Mouse (Mus musculus): Measurements from ENCODE around the gene Fhit. TPM values are rescaled to one million over a fixed set of nuclear protein-coding genes. Genes with fewer than 3 reads are reported as not detected.

Fhit gene
- polyA plus RNA-seq, 1 experiment from 2014 or later, result 1.9 TPM

DNA sequence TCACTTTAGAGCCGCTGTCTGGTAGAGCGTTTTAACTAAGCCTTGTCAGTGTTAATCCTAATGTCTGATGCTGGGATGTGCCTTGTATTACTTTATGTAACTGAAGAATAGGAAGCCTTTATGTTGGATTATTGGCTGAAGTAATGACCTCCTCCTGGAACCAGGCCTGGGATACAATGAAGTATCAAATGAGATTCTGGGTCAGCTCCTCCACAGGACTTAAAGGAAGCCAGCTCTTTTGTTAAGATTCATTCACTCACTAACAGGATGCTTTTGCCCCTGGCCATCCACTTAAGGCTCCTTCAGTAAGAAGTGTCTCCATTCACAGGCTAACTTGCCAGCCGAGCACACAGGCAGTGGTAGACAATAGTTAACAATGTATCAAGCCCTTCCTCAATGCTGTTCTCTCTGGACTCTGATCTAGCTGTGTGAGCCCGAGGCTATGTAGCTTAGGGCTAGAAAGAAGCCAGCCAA, 1466.6 kb downstream of the Fhit start:
- Histone ChIP-seq H3K4me3 (ENCODE audit: low read depth, low read length) (no peak overlapping the region), H3K4me1 (ENCODE audit: control insufficient read depth, low read depth, low read length) (no peaks in the 10 kb centered on the region)
- WGBS (ENCODE audit: insufficient replicate concordance), result 58% methylated on average over 4 of the region's 4 CpGs

DNA sequence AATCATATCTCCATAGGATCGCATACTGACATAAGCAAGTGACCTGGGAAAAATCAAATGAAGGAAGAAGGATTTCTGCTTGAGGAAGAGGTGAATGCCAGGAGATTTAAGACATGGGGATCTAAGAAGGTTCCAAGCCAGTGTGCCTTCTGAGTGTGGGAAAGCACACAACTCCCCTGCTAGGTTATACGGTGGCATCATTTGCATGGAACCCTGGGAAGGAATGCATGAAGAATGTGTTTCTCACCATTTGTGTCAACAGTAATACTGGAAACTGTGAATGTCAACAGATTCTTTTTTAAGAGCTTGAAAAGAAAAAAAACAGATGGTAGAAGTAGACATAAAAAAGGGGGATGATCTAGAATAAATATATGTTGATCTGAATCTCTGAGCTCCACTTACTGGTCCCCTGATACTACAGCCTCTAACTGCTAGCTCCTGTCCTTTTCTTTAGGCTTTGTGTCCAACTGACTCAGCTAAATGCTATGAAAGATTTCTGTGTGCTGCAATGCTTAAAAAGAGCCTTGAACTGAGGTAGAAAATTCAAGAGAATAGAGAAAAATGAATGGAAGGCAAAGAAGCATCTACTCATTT, 1473.1 kb downstream of the Fhit start:
- no peak overlapping the region for H3K9ac ChIP-seq (ENCODE audit: low read depth, low read length)
- no peak overlapping the region for H3K27ac ChIP-seq (ENCODE audit: low read length)
- no peak overlapping the region for H3K4me2 ChIP-seq (ENCODE audit: low read depth, low read length)
- H3K4me3 ChIP-seq (ENCODE audit: low read depth, low read length), result no peak overlapping the region
- no peaks in the 10 kb centered on the region for H3K9me3 ChIP-seq (replicated peaks; ENCODE audit: control insufficient read depth, low read length)
- H3K27me3 ChIP-seq (ENCODE audit: control insufficient read depth, insufficient read depth, low read depth, low read length), result no peaks in the 10 kb centered on the region
- H3K36me3 ChIP-seq (ENCODE audit: control insufficient read depth, insufficient read depth), result no peaks in the 10 kb centered on the region
- no peak for ATAC-seq (ENCODE audit: low read depth)
- no peaks in the 10 kb centered on the region for H3K4me1 ChIP-seq (ENCODE audit: control insufficient read depth, low read depth, low read length)
- 74% methylated on average over 2 of the region's 2 CpGs for WGBS (ENCODE audit: insufficient replicate concordance)

More for the DNA sequence above, 1466.6 kb downstream of the Fhit start:
- no peaks in the 10 kb centered on the region for H3K36me3 ChIP-seq (ENCODE audit: control insufficient read depth, insufficient read depth)
- ATAC-seq (ENCODE audit: low read depth), result no peak
- H3K27me3 ChIP-seq (ENCODE audit: control insufficient read depth, insufficient read depth, low read depth, low read length), result no peaks in the 10 kb centered on the region
- no peak overlapping the region for H3K27ac ChIP-seq (ENCODE audit: low read length)
- H3K9me3 ChIP-seq (replicated peaks; ENCODE audit: control insufficient read depth, low read length), result no peaks in the 10 kb centered on the region
- H3K4me2 ChIP-seq (ENCODE audit: low read depth, low read length), result no peak overlapping the region
- no peak overlapping the region for H3K9ac ChIP-seq (ENCODE audit: low read depth, low read length)

DNA sequence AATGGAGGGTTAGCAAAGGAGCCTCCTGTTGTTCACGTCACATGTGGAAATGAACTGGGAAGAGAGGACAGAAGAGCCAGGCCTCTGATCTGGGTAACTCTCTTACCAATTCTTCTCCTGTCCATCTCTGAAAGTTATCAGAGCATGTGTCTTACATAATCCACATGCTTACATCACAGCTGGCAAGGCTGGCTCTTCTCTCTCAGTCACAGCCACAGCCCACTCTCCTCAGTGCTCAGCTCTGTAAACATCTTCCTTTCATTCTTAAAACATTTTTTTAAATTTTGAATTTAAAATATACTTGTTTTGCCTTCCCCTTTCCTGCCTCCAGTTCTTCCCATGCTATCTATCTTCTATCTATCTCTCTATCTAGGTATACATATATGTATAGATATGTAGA, 1477.5 kb downstream of the Fhit start:
- H3K4me1 ChIP-seq (ENCODE audit: control insufficient read depth, low read depth, low read length), result no peaks in the 10 kb centered on the region
- no peak overlapping the region for H3K9ac ChIP-seq (ENCODE audit: low read depth, low read length)
- no peaks in the 10 kb centered on the region for H3K36me3 ChIP-seq (ENCODE audit: control insufficient read depth, insufficient read depth)
- no peaks in the 10 kb centered on the region for H3K27me3 ChIP-seq (ENCODE audit: control insufficient read depth, insufficient read depth, low read depth, low read length)
- H3K4me3 ChIP-seq (ENCODE audit: low read depth, low read length), result no peak overlapping the region
- ATAC-seq (ENCODE audit: low read depth), result no peak
- no peaks in the 10 kb centered on the region for H3K9me3 ChIP-seq (replicated peaks; ENCODE audit: control insufficient read depth, low read length)
- H3K4me2 ChIP-seq (ENCODE audit: low read depth, low read length), result no peak overlapping the region
- no peak overlapping the region for H3K27ac ChIP-seq (ENCODE audit: low read length)
- WGBS (ENCODE audit: insufficient replicate concordance), result 80% methylated on average over 1 of the region's 1 CpGs

DNA sequence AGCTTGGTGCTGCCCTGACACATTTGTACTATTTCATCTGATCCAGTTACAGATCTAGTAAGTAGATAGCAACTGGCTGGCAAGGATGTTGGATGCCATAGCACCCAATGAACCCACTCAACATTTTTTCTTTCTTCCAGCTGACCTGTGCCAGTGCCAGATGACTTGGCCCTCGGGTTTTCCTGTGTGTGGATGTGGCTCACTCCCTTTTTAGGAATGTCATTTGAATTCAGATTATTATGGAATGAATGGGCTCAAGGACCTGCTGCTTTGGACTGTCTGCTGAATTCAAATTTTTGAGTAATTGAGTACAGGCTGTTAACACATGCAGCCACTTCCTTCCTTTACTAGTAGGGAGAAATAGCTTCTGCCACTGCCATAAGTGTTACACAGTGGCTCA, 1489.1 kb downstream of the Fhit start:
- 29% methylated on average over 1 of the region's 1 CpGs for WGBS (ENCODE audit: insufficient replicate concordance)
- ATAC-seq (ENCODE audit: low read depth), result no peak
- H3K4me1 ChIP-seq (ENCODE audit: control insufficient read depth, low read depth, low read length), result no peaks in the 10 kb centered on the region
- H3K9me3 ChIP-seq (replicated peaks; ENCODE audit: control insufficient read depth, low read length), result no peaks in the 10 kb centered on the region
- no peak overlapping the region for H3K27ac ChIP-seq (ENCODE audit: low read length)
- H3K4me3 ChIP-seq (ENCODE audit: low read depth, low read length), result no peak overlapping the region
- H3K9ac ChIP-seq (ENCODE audit: low read depth, low read length), result no peak overlapping the region
- no peaks in the 10 kb centered on the region for H3K27me3 ChIP-seq (ENCODE audit: control insufficient read depth, insufficient read depth, low read depth, low read length)
- H3K36me3 ChIP-seq (ENCODE audit: control insufficient read depth, insufficient read depth), result no peaks in the 10 kb centered on the region
- no peak overlapping the region for H3K4me2 ChIP-seq (ENCODE audit: low read depth, low read length)

DNA sequence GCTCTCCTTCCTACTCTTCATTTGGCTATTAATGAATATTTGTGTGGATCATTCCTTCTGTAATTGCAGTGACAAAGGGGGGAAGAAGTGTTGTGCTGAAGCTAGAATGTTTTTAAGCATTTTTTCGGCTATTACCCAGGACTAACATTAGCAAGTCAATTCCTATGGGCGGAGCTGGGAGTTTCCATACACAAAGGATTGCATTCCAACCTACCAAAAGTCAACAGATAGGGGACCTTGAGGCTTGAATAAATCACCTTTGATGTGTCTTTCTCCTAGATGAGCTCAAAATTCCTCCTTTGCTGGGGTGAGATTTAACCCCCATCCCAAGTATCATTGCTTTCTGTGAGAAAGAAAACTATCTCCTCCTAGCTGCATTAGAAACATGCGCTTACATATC, 1490.1 kb downstream of the Fhit start:
- no peak overlapping the region for H3K4me2 ChIP-seq (ENCODE audit: low read depth, low read length)
- no peak overlapping the region for H3K27ac ChIP-seq (ENCODE audit: low read length)
- H3K27me3 ChIP-seq (ENCODE audit: control insufficient read depth, insufficient read depth, low read depth, low read length), result no peaks in the 10 kb centered on the region
- no peaks in the 10 kb centered on the region for H3K36me3 ChIP-seq (ENCODE audit: control insufficient read depth, insufficient read depth)
- H3K9me3 ChIP-seq (replicated peaks; ENCODE audit: control insufficient read depth, low read length), result no peaks in the 10 kb centered on the region
- no peaks in the 10 kb centered on the region for H3K4me1 ChIP-seq (ENCODE audit: control insufficient read depth, low read depth, low read length)
- no peak overlapping the region for H3K9ac ChIP-seq (ENCODE audit: low read depth, low read length)
- WGBS (ENCODE audit: insufficient replicate concordance), result 48% methylated on average over 3 of the region's 3 CpGs
- no peak overlapping the region for H3K4me3 ChIP-seq (ENCODE audit: low read depth, low read length)
- ATAC-seq (ENCODE audit: low read depth), result no peak

DNA sequence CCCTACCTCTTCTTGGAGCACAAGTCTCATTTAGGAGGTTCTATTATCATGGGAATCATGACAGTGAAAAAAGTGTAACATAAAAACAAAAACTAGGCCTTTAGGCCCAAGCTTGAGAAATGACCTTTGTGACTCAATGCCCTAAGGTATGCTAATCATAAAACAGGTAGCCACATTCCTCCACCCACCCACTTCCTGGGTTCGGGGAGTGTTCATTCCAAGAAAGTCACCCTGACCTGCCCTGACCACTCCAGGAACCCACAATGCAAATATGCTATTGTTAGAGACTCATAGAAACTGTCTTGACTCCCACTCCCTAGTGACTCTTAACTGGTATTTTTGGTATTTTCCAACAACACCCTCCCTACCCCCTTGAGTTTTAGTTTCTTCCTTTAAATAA, 1492.1 kb downstream of the Fhit start:
- 56% methylated on average over 1 of the region's 1 CpGs for WGBS (ENCODE audit: insufficient replicate concordance)
- H3K4me2 ChIP-seq (ENCODE audit: low read depth, low read length), result no peak overlapping the region
- H3K9me3 ChIP-seq (replicated peaks; ENCODE audit: control insufficient read depth, low read length), result no peaks in the 10 kb centered on the region
- no peaks in the 10 kb centered on the region for H3K4me1 ChIP-seq (ENCODE audit: control insufficient read depth, low read depth, low read length)
- H3K9ac ChIP-seq (ENCODE audit: low read depth, low read length), result no peak overlapping the region
- no peak for ATAC-seq (ENCODE audit: low read depth)
- H3K27ac ChIP-seq (ENCODE audit: low read length), result no peak overlapping the region
- H3K36me3 ChIP-seq (ENCODE audit: control insufficient read depth, insufficient read depth), result no peaks in the 10 kb centered on the region
- H3K4me3 ChIP-seq (ENCODE audit: low read depth, low read length), result no peak overlapping the region
- no peaks in the 10 kb centered on the region for H3K27me3 ChIP-seq (ENCODE audit: control insufficient read depth, insufficient read depth, low read depth, low read length)

DNA sequence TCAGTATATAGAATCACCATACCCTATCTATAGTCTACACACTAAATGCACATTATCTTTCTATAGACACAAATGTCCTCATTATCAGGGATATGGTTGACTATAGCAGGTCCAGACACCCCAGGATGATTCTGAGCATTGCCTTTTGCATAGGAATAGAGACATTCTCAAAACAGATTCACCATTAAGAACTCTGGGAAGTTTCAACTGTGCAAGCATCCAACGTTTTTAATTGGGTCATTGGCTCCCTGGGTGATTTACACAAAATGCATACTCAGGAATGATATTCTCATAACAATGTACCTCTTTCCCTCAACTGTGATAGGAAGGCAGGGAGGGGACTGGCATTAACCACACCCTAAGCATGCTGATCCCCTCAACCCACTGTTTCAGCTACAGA, 1503.4 kb downstream of the Fhit start:
- H3K9ac ChIP-seq (ENCODE audit: low read depth, low read length), result no peak overlapping the region
- ATAC-seq (ENCODE audit: low read depth), result no peak
- 36% methylated on average over 1 of the region's 1 CpGs for WGBS (ENCODE audit: insufficient replicate concordance)

DNA sequence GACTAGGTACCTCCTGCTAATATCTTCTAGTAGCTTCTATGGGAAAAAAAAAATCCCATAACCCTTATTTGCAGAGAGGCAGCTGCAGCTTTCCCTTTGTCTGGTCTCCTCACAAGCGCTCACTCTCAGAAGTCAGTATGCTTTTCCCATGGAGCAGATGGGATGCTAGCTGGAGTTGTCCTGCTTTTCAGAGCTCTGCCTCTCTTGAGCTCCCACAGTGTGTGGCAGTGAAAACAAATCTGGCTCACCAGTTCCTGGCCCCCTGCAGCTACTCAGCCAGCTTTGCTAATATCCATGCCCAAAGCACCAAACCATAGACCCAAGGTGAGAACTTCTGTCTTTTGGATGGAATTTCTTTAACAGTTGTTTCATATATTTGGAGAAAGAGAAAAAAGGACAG, 1510.4 kb downstream of the Fhit start:
- Histone ChIP-seq H3K9me3 (replicated peaks; ENCODE audit: control insufficient read depth, low read length) (no peaks in the 10 kb centered on the region), H3K36me3 (ENCODE audit: control insufficient read depth, insufficient read depth) (no peaks in the 10 kb centered on the region), H3K4me3 (ENCODE audit: low read depth, low read length) (no peak overlapping the region), H3K4me2 (ENCODE audit: low read depth, low read length) (no peak overlapping the region), H3K27me3 (ENCODE audit: control insufficient read depth, insufficient read depth, low read depth, low read length) (no peaks in the 10 kb centered on the region), H3K4me1 (ENCODE audit: control insufficient read depth, low read depth, low read length) (no peaks in the 10 kb centered on the region), H3K9ac (ENCODE audit: low read depth, low read length) (no peak overlapping the region), H3K27ac (ENCODE audit: low read length) (no peak overlapping the region)
- ATAC-seq (ENCODE audit: low read depth), result no peak
- 74% methylated on average over 1 of the region's 1 CpGs for WGBS (ENCODE audit: insufficient replicate concordance)

More for the DNA sequence above, 1503.4 kb downstream of the Fhit start:
- H3K27me3 ChIP-seq (ENCODE audit: control insufficient read depth, insufficient read depth, low read depth, low read length), result no peaks in the 10 kb centered on the region
- no peaks in the 10 kb centered on the region for H3K36me3 ChIP-seq (ENCODE audit: control insufficient read depth, insufficient read depth)
- no peaks in the 10 kb centered on the region for H3K4me1 ChIP-seq (ENCODE audit: control insufficient read depth, low read depth, low read length)
- H3K4me3 ChIP-seq (ENCODE audit: low read depth, low read length), result no peak overlapping the region
- no peak overlapping the region for H3K4me2 ChIP-seq (ENCODE audit: low read depth, low read length)
- no peaks in the 10 kb centered on the region for H3K9me3 ChIP-seq (replicated peaks; ENCODE audit: control insufficient read depth, low read length)
- no peak overlapping the region for H3K27ac ChIP-seq (ENCODE audit: low read length)

DNA sequence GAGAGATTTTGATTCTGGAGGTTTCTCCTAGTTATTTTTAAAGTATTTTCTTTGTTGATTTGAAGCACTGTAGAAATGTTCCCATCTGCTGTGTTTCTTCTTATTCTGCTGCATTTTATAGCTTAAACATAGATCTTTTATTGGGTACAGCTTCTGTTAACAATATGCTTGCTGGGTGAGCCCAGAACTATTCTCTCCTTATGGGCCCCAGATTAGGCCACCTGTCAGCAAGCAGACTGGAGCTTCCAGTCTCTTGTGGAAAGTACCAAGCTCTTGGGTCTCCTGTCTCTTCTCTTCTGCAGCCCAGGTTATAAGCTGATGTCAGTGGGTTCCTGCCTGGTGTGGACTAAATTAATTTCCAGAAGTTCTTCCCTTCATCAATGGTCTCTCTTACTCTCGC, 1513.4 kb downstream of the Fhit start:
- H3K4me2 ChIP-seq (ENCODE audit: low read depth, low read length), result no peak overlapping the region
- H3K9ac ChIP-seq (ENCODE audit: low read depth, low read length), result no peak overlapping the region
- no peaks in the 10 kb centered on the region for H3K36me3 ChIP-seq (ENCODE audit: control insufficient read depth, insufficient read depth)
- H3K4me1 ChIP-seq (ENCODE audit: control insufficient read depth, low read depth, low read length), result no peaks in the 10 kb centered on the region
- WGBS (ENCODE audit: insufficient replicate concordance), result 68% methylated on average over 1 of the region's 1 CpGs
- no peak overlapping the region for H3K27ac ChIP-seq (ENCODE audit: low read length)
- H3K4me3 ChIP-seq (ENCODE audit: low read depth, low read length), result no peak overlapping the region
- H3K27me3 ChIP-seq (ENCODE audit: control insufficient read depth, insufficient read depth, low read depth, low read length), result no peaks in the 10 kb centered on the region
- H3K9me3 ChIP-seq (replicated peaks; ENCODE audit: control insufficient read depth, low read length), result no peaks in the 10 kb centered on the region
- ATAC-seq (ENCODE audit: low read depth), result no peak
